Mouse (Mus musculus) E14TG2a.4 (cell line): Measurements from ENCODE around the gene Mgat5.

Source experiments
- CTCF ChIP-seq: conservative IDR thresholded peaks from 2 replicates; pipeline ENCODE4 v1.5.1; 2014; ENCODE audit warnings: low read length
- NANOG ChIP-seq: IDR thresholded peaks from 2 replicates; pipeline ENCODE4 v1.6.1; 2014; ENCODE audit warnings: borderline replicate concordance, low read length, mixed read lengths
- POU5F1 ChIP-seq: IDR thresholded peaks from 2 replicates; pipeline ENCODE4 v1.6.1; 2014; ENCODE audit warnings: low read length, borderline replicate concordance

- TF ChIP-seq CTCF (no peak), NANOG (no peak), POU5F1 (no peak)
These were observed 95.0 kb downstream of the Mgat5 start for GRCm38 (mm10) chr1:127299774-127300173.
